Comparison of ENCODE assay signal across 11 mouse cellular contexts in the genomic region with DNA sequence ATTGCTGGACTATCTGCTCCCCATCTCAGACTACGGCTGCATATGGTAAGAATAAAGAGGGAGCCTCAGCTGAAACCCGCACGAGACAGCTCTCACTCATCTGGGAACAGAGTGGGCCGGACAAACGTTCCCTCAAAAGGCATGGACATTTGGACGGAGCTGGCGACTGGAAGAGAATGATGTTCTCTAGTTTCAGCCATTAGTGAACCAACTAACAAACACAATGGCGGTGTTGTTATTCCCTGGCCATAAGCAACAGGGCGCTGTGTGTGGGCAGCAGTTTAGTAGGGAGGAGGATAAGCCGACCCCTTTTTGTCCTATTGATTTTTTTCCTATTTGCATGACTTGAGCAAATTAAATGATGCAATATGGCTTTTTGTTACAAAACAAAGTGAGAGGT. TPM values are rescaled to one million over a fixed set of nuclear protein-coding genes. Genes with fewer than 3 reads are reported as not detected.
DNase-seq lines count a peak whose midpoint lies in the region; ATAC-seq and TF ChIP-seq lines count a peak whose summit lies in the region.
"Had no signal": no experiment of that assay in that cellular context is flagged by ENCODE, and none has a peak within 500 bp of the region (broad histone marks: within the 10 kb centered on the region; RNA-seq: fewer than 3 reads in every experiment).

No protein-coding gene starts in this region.

- peaks cover 29% of the 10 kb centered on the region for H3K4me1 ChIP-seq in embryonic facial prominence, embryonic 13.5 days
- H3K4me1 ChIP-seq in intestine, postnatal 0 days (replicated peaks; ENCODE audit: control insufficient read depth, insufficient read depth, low read length), result no peaks in the 10 kb centered on the region
- H3K4me1 ChIP-seq in neural tube, embryonic 15.5 days, result peaks cover 34% of the 10 kb centered on the region
- H3K4me1 ChIP-seq: liver, embryonic 15.5 days had no signal

- TF ChIP-seq CTCF in layer of hippocampus, adult 2 months (conservative IDR thresholded peaks at IDR 0.05), result no peak
- TF ChIP-seq CTCF in intestine, postnatal 0 days (IDR thresholded peaks at IDR 0.05; ENCODE audit: low read depth), result no peak

- H3K9me3 ChIP-seq in embryonic facial prominence, embryonic 13.5 days, result no peaks in the 10 kb centered on the region
- no peaks in the 10 kb centered on the region for H3K9me3 ChIP-seq in intestine, postnatal 0 days (ENCODE audit: control insufficient read depth)
- no peaks in the 10 kb centered on the region for H3K9me3 ChIP-seq in neural tube, embryonic 15.5 days (replicated peaks)
- H3K9me3 ChIP-seq: G1E; heart, embryonic 12.5 days; liver, embryonic 15.5 days had no signal

- H3K9ac ChIP-seq in embryonic facial prominence, embryonic 13.5 days, result 0 out of 2 replicates have a peak overlapping the region, but pooled peaks have one; percentile 44
- H3K9ac ChIP-seq in intestine, postnatal 0 days (ENCODE audit: low read depth, low read length), result no peak overlapping the region
- peak overlapping the region; percentile 14; the same call in 1 of the 2 replicates for H3K9ac ChIP-seq in neural tube, embryonic 15.5 days (replicated peaks)
- H3K9ac ChIP-seq: heart, embryonic 12.5 days; liver, embryonic 15.5 days had no signal

- peak overlapping the region; percentile 58 for H3K4me3 ChIP-seq in layer of hippocampus, adult 2 months
- H3K4me3 ChIP-seq in embryonic facial prominence, embryonic 13.5 days, result peak overlapping the region; percentile 54
- H3K4me3 ChIP-seq in intestine, postnatal 0 days (ENCODE audit: low read depth, low read length), result peak overlapping the region; percentile 52
- peak overlapping the region; percentile 59 for H3K4me3 ChIP-seq in neural tube, embryonic 15.5 days (replicated peaks)
- H3K4me3 ChIP-seq: heart, embryonic 12.5 days; liver, embryonic 15.5 days had no signal

- H3K4me2 ChIP-seq in embryonic facial prominence, embryonic 13.5 days, result peak overlapping the region; percentile 95
- no peak overlapping the region; the same call in 1 of the 2 replicates for H3K4me2 ChIP-seq in intestine, postnatal 0 days (replicated peaks; ENCODE audit: low read depth)
- H3K4me2 ChIP-seq in neural tube, embryonic 15.5 days, result peak overlapping the region; percentile 98
- H3K4me2 ChIP-seq: heart, embryonic 12.5 days; liver, embryonic 15.5 days had no signal

- WGBS in embryonic facial prominence, embryonic 13.5 days, result 4% methylated on average over 10 of the region's 10 CpGs
- WGBS in intestine, postnatal 0 days, result 16% methylated on average over 10 of the region's 10 CpGs
- 4% methylated on average over 10 of the region's 10 CpGs for WGBS in neural tube, embryonic 15.5 days

- DNase-seq in layer of hippocampus, adult 2 months (ENCODE audit: low spot score in 2 of 2), result no peak
- DNase-seq in layer of hippocampus, postnatal 10 days (ENCODE audit: low spot score in 2 of 2), result no peak
- DNase-seq in adrenal gland, adult 18-20 months (ENCODE audit: low spot score in 2 of 2), result no peak
- no peak for DNase-seq in spleen, postnatal 36 days (ENCODE audit: low spot score in 2 of 2)

- no peaks in the 10 kb centered on the region for H3K36me3 ChIP-seq in embryonic facial prominence, embryonic 13.5 days
- no peaks in the 10 kb centered on the region for H3K36me3 ChIP-seq in intestine, postnatal 0 days (ENCODE audit: control insufficient read depth, insufficient read depth)
- H3K36me3 ChIP-seq in neural tube, embryonic 15.5 days, result no peaks in the 10 kb centered on the region
- H3K36me3 ChIP-seq: G1E; heart, embryonic 12.5 days; liver, embryonic 15.5 days had no signal

- peak overlapping the region; percentile 53; the same call in 1 of the 2 replicates for H3K27ac ChIP-seq in layer of hippocampus, adult 2 months
- no peak overlapping the region for H3K27ac ChIP-seq in embryonic facial prominence, embryonic 13.5 days
- H3K27ac ChIP-seq in intestine, postnatal 0 days (ENCODE audit: low read depth, low read length), result no peak overlapping the region
- no peak overlapping the region for H3K27ac ChIP-seq in neural tube, embryonic 15.5 days (replicated peaks)
- H3K27ac ChIP-seq: liver, embryonic 15.5 days had no signal

- no peak for ATAC-seq in embryonic facial prominence, embryonic 13.5 days (ENCODE audit: insufficient number of reproducible peaks, insufficient read depth, low FRiP score, low TSS enrichment, low read depth)
- no peak for ATAC-seq in intestine, postnatal 0 days
- ATAC-seq in neural tube, embryonic 15.5 days (ENCODE audit: low FRiP score), result no peak
- ATAC-seq in CD4-positive, CD25-positive, alpha-beta regulatory T cell, adult 4 months, result no peak

- peaks cover 49% of the 10 kb centered on the region for H3K27me3 ChIP-seq in embryonic facial prominence, embryonic 13.5 days
- peaks cover 12% of the 10 kb centered on the region; the same call in 1 of the 2 replicates for H3K27me3 ChIP-seq in intestine, postnatal 0 days (replicated peaks; ENCODE audit: control insufficient read depth, insufficient read depth, low read length)
- peaks cover 25% of the 10 kb centered on the region for H3K27me3 ChIP-seq in neural tube, embryonic 15.5 days (replicated peaks)

RNA-seq across cellular contexts. Expression of a gene that starts 2.0 kb away (rescaled TPM):
- 1 to 10 TPM; 3.2 to 3.9 TPM for total RNA-seq in layer of hippocampus, adult 2 months (2021)
- 1 to 10 TPM; 3.4 to 4.2 TPM for total RNA-seq in layer of hippocampus, postnatal 10 days (2021)
- 8.9 and 10.6 TPM in 2 replicates for polyA plus RNA-seq in embryonic facial prominence, embryonic 13.5 days (2015; fragmentation: Nextera tagmentation; extraction: Ambion mirVana)
- 15.8 and 18.8 TPM in 2 replicates for polyA plus RNA-seq in intestine, postnatal 0 days (2015; fragmentation: Nextera tagmentation; extraction: Ambion mirVana)
- polyA plus RNA-seq in neural tube, embryonic 15.5 days (2015; fragmentation: Nextera tagmentation; extraction: Ambion mirVana), result 5.1 and 7.2 TPM in 2 replicates
- polyA plus RNA-seq in CD4-positive, CD25-positive, alpha-beta regulatory T cell, adult 4 months (2017; shearing (Covaris generic)), result not detected
- 1 to 10 TPM; 3.9 to 7.3 TPM for total RNA-seq in adrenal gland, adult 18-20 months (2021)
- polyA plus RNA-seq: G1E had no signal
